Mouse (Mus musculus) embryo, embryonic 9.5 days (tissue): Measurements from ENCODE around the gene Kcnc3.

Source experiments
- DNase-seq: peaks from one replicate; pipeline ENCODE4 v3.0.0-alpha.2; 2017; ENCODE audit errors: extremely low spot score

Gene Kcnc3

GRCm38 (mm10) chr7:44570989-44571388 lies 19.5 kb upstream of the Kcnc3 start:
- no peak for DNase-seq

GRCm38 (mm10) chr7:44571811-44572210 lies 18.7 kb upstream of the Kcnc3 start:
- DNase-seq = no peak

- no peak for DNase-seq
These were observed 18.2 kb upstream of the Kcnc3 start, which contains the start of gene Napsa for GRCm38 (mm10) chr7:44572213-44572701. Napsa (plus strand) TSS chr7:44572380.

- no peak for DNase-seq
These were observed 17.4 kb upstream of the Kcnc3 start for GRCm38 (mm10) chr7:44572956-44573484.

- DNase-seq = no peak
These were observed 14.1 kb upstream of the Kcnc3 start for GRCm38 (mm10) chr7:44576333-44576844.

- DNase-seq = no peak
These were observed 8.8 kb upstream of the Kcnc3 start for GRCm38 (mm10) chr7:44581637-44582036.

- DNase-seq = no peak
These were observed 7.8 kb upstream of the Kcnc3 start for GRCm38 (mm10) chr7:44582709-44583108.

- DNase-seq = no peak
These were observed 7.3 kb upstream of the Kcnc3 start for GRCm38 (mm10) chr7:44583146-44583545.

GRCm38 (mm10) chr7:44584265-44584804 lies 6.1 kb upstream of the Kcnc3 start:
- no peak for DNase-seq

- DNase-seq = no peak
These were observed 5.5 kb upstream of the Kcnc3 start for GRCm38 (mm10) chr7:44584921-44585320.

- DNase-seq = no peak
These were observed 4.9 kb upstream of the Kcnc3 start for GRCm38 (mm10) chr7:44585606-44586005.

GRCm38 (mm10) chr7:44586518-44586917 lies 3.9 kb upstream of the Kcnc3 start:
- DNase-seq = no peak

GRCm38 (mm10) chr7:44586930-44587329 lies 3.5 kb upstream of the Kcnc3 start:
- peak; percentile 85 for DNase-seq

GRCm38 (mm10) chr7:44587676-44588075 lies 2.8 kb upstream of the Kcnc3 start:
- DNase-seq = no peak

- no peak for DNase-seq
These were observed 2.1 kb upstream of the Kcnc3 start for GRCm38 (mm10) chr7:44588338-44588737.

- DNase-seq = peak; percentile 88
These were observed 1.3 kb upstream of the Kcnc3 start for GRCm38 (mm10) chr7:44589149-44589548.

- DNase-seq = no peak
These were observed 518 bp upstream of the Kcnc3 start for GRCm38 (mm10) chr7:44589946-44590345.

- DNase-seq = no peak
These were observed 1.1 kb downstream of the Kcnc3 start for GRCm38 (mm10) chr7:44591348-44592116.

GRCm38 (mm10) chr7:44593051-44593450 lies 2.6 kb downstream of the Kcnc3 start:
- no peak for DNase-seq

- DNase-seq = peak; percentile 93
These were observed 3.3 kb downstream of the Kcnc3 start for GRCm38 (mm10) chr7:44593775-44594174.

GRCm38 (mm10) chr7:44594291-44594690 lies 3.8 kb downstream of the Kcnc3 start:
- DNase-seq = no peak

GRCm38 (mm10) chr7:44595131-44595561 lies 4.7 kb downstream of the Kcnc3 start:
- DNase-seq = no peak

GRCm38 (mm10) chr7:44596051-44596450 lies 5.6 kb downstream of the Kcnc3 start:
- DNase-seq = no peak
